Mouse (Mus musculus): ENCODE measurements around the gene Myrfl.

Gene Myrfl

GRCm38 (mm10) chr10:116760561-116760960, 136.2 kb downstream of the Myrfl start:
- peak; percentile 45 for DNase-seq (ENCODE audit: low read depth, low spot score)

- DNase-seq (ENCODE audit: low read depth, low spot score), result no peak
Measured at GRCm38 (mm10) chr10:116759816-116760215, 136.9 kb downstream of the Myrfl start.

- no peak for DNase-seq (ENCODE audit: low read depth, low spot score)
Measured at GRCm38 (mm10) chr10:116755881-116756581, 140.7 kb downstream of the Myrfl start.

DNA sequence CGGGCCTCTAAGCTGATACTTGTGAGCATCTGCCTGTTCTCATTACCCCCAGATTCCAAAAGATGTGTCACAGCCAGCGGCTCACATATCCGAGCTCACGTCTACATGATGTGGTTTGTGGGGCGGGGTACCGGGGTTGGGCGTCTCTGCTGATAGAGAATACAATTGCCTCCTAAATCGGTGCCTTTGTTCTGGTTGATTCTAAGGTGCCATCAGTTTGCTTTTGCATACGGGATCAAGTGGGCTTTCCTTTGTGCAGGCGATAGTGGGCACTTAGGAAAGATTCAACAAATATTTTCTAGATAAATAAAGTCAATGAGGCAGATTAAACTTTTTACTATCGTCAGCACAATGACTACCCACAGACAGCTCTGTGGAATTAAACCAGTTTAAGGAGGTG, 141.8 kb downstream of the Myrfl start:
- DNase-seq (ENCODE audit: low read depth, low spot score), result no peak

DNA sequence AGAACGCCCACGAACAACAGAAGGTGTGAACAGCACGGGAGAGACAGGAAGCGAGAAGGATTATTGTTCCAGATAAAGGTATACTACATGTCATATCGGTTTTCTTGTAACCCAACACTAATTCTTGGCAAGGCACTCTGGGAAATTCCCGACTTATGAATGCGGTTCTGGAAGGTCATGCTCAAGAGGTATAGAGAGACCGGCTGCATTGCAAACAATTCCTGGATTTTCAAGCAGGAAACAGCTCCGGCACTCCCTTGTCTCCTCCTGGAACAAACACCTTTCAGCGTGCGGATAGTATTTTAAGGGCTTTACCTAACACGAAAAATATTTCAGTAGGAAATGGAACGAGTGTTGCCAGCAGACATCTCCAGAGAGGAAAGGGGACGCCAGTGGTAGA, 145.8 kb downstream of the Myrfl start:
- DNase-seq (ENCODE audit: low read depth, low spot score), result no peak

GRCm38 (mm10) chr10:116750062-116750461, 146.7 kb downstream of the Myrfl start:
- DNase-seq (ENCODE audit: low read depth, low spot score), result no peak

GRCm38 (mm10) chr10:116748681-116749080, 148.0 kb downstream of the Myrfl start:
- DNase-seq (ENCODE audit: low read depth, low spot score), result no peak

DNA sequence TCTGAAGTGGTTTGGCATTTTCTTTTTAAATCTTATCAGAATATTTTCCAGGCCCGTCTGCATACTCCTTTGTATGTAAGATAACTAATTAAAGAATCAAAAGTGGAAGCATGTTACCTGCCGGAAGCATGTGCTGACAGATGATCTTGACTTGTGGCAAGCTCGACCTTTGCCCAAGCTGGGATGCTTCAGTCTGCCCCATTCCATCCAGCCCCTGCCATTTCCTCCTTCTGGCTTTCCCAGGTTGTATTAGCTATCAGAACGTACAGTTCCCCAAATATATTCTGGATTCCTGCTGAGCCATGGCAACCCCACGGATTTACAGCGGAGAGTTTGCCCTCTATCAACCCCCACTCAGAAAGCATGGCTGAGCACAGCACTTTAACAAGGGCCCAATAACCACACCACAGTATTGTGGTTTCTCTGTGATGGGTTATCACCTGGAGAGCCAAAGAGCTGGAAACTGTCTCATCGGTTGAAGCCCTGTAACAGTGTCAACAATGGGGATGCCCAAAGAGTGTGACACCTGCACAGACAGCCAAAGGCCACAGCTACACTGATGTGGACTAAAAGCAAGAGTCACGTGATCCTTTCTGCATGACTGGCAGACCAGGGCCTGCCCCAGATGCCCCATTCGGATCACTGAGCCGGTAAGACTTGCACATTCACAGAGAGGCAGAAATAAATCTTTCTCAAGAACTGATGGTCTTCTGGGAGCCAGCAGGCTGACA, 150.3 kb downstream of the Myrfl start:
- no peak for DNase-seq (ENCODE audit: low read depth, low spot score)

GRCm38 (mm10) chr10:116742696-116743095, 154.0 kb downstream of the Myrfl start:
- DNase-seq (ENCODE audit: low read depth, low spot score), result no peak

DNA sequence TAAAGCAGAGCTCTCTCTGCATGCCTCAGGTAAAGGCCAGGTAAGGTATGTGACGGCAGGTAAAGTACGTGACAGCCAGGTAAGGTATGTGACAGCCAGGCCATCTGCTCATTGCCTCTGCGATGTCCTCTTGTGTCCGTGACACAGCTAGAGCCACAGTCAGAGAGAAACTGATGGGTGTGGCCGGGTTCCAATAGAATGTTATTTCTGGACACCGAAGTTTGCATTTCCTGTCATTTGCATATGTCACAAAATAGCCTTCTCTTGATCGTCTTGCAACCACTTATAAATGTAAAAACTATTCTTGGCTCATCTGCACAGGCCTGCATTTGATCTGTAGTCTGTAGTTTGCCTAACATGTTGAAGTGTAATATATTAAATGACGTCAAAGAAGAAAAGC, 154.5 kb downstream of the Myrfl start:
- DNase-seq (ENCODE audit: low read depth, low spot score), result no peak

DNA sequence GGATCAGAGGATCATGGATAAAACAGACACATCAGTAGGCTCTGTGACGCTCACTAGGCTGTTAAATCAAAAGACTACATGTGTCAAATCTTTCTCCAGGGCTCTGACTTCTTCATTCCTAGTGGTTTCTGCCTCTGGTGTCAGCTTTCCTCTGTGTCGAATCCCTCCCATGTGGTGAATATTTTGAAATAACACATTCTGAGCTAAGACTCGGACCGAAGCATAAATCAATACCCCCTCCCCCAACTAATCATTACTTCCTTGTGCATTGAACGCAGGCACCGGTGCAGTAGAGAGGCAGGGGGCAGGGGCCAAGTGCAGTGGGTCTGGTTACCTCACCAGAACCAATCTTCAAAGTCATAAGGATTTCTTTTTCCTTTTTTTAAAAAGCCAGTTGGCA, 155.4 kb downstream of the Myrfl start:
- no peak for DNase-seq (ENCODE audit: low read depth, low spot score)

GRCm38 (mm10) chr10:116740073-116740472, 156.6 kb downstream of the Myrfl start:
- no peak for DNase-seq (ENCODE audit: low read depth, low spot score)

GRCm38 (mm10) chr10:116738533-116738932, 158.2 kb downstream of the Myrfl start:
- no peak for DNase-seq (ENCODE audit: low read depth, low spot score)

- no peak for DNase-seq (ENCODE audit: low read depth, low spot score)
Measured at GRCm38 (mm10) chr10:116735607-116736006, 161.1 kb downstream of the Myrfl start.

DNA sequence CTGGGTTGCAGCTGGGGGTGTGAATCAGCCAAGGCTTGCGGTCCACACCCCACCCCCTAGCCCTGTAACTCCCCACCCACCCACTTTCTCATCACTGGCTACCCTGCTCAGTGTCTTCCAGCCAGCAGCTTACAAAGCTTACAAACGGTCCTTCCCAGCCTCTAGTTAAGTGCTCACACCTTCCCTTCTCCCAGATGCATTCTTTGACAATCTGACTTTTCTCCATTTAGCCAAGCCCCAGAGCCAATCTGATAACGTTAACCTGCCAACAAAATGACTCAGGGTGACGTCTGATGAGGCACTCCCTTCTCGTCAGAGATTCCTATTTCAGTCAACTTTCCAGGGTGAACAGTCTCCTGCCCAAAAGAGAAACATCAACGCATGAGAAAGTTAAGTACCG, 163.1 kb downstream of the Myrfl start:
- DNase-seq (ENCODE audit: low read depth, low spot score), result no peak

DNA sequence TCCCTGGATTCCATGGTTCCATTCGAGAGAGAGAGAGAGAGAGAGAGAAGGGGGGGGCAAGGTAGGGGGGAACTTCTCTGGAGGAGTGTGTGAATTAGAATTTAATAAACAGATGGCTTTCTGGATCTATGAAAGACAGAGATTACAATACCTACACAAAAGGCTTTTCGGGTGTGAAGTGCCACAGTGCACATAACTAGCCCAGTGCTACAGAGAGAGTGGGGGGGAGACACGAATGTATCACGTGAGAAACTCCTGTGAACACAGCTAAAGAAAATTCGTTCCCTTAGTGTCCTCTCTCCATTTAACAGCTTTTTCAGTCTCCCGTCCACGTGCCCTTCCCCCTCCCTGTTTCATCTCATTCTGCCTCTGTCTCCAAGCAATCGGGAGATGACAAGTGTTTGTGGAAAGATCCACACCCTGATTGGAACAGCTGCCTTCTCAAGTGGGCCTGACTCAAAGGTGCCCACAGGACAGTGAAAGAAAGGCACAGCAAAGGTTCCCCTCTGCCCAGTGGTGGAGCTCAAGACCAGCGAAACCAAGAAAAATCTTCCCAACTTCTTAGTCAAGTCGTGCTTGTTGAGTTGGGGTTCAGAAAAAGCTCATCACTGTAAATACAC, 166.6 kb downstream of the Myrfl start:
- no peak for DNase-seq (ENCODE audit: low read depth, low spot score)

DNA sequence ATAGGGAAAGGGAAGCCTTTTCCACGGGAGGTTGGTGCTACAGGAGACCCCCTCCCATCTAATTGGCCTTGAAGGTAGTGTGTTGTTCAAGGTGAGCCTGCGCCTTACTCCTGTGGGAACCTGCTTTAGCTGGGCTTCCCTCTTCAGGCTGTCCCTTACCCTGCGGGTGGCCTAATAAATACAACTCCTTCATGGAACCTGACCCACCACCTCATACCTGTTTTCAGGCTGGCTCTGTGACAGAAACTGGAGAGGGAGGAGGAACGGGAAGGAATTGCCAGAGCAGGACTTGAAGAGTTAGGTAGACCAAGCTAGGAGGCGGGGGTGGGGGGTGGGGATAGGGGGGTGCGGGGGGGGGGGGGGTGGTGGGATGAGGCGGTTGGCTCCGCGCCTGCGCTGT, 167.9 kb downstream of the Myrfl start:
- no peak for DNase-seq (ENCODE audit: low read depth, low spot score)

DNA sequence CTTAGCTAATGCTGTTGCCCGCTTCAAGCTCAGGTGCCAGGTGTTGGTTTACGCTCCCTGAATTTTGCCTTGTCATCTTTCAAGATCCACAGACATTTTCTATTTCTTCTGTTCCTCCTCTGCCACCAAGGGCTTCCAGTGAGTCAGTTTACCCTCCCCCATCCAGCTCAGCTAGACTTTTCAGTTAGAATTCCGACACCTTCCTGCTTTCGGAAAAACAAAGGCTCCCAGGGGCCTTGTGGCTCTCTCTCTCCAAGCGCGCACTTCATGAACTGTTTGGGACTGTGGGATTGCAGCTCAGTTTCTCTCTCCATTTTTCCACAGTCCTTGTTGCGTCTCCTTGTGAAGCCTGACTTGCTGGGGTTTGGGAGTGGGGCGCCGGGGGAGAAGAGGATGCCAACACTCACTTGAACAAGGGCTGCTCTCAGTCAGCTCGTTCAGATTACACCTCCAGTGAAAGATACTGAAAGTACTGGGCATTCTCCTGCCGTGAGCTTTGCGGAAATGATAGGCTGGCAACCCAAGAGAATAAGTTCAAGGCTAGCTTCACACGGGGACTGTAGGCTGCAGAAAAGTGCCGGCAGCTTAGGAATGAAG, 168.9 kb downstream of the Myrfl start:
- no peak for DNase-seq (ENCODE audit: low read depth, low spot score)
